Mouse (Mus musculus) layer of hippocampus, adult 8-10 months (tissue): ENCODE results near the gene Znrf3. TPM values are rescaled to one million over a fixed set of nuclear protein-coding genes. Genes with fewer than 3 reads are reported as not detected.

Experiments used
- DNase-seq, 2 experiments: peaks; one replicate each; pipeline ENCODE4 v3.0.0; 2022; ENCODE audit warnings: low spot score in 2 of 2
- total RNA-seq, 4 experiments: library from RNA; stranded (reverse); gene quantifications; 2 replicates each; pipeline ENCODE4 v1.2.4; 2022

Gene Znrf3
- total RNA-seq, 4 experiments from 2014 or later, result 18.6 to 22.3 (median 20.3) TPM

DNA sequence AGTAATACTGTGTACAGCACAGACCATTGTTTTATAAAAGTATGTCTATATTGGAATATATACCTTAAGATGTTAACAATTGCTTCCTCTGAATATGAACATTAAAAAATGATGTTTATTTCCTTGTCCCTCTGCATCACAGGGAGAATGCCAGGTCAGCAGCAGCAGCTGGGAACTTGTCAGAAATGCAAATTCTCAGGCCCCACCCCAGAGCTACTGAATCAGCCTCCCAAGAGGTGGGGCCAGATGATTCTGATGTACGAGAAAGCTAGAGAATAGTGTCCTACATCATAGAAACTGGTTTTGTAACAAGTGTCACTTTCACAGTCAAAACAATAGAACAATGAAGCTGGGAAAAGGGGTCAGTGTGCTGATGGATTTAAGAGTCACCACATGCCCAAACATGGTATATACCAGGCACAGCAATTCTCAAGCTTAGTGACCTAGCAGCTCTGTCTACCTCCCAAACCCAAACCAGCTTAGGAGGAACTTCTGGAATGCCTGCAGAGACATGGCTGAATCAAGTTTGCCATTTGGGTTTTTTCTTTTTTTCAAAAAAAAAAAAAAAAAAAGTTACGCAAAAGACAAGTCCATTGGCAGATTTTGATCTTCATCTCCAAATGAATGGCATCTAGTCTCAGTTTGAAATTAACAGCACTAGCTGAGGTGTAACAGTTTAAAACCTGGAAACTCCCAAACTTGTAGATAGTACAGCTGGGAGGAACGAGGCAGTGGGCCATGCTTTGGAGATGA lies 46.2 kb downstream of the Znrf3 start:
- no peak for DNase-seq

GRCm38 (mm10) chr11:5390969-5391831 lies 53.4 kb downstream of the Znrf3 start:
- DNase-seq, result no peak

DNA sequence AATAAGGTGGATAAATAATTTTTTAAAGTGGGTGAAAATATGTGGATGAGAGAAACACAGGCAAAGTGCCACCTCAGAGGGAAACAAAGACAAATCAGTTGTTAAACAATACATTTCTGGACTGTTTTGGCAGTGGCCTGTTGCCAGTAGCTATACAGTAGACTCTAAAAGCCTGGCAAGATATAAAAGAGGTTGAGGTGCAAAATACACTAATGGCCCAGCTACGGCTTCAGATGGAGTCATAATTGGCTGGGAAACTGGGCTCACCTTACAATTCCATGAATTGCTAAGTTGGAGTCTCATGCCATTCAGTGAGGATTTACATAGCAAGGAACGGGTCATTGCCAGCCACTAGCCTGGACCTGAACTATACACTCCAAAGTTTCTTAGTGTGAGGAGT lies 62.0 kb downstream of the Znrf3 start:
- DNase-seq, result no peak

- DNase-seq, result no peak
Measured at GRCm38 (mm10) chr11:5381226-5381625, 63.4 kb downstream of the Znrf3 start.

GRCm38 (mm10) chr11:5380275-5380674 lies 64.4 kb downstream of the Znrf3 start:
- DNase-seq, result no peak

DNA sequence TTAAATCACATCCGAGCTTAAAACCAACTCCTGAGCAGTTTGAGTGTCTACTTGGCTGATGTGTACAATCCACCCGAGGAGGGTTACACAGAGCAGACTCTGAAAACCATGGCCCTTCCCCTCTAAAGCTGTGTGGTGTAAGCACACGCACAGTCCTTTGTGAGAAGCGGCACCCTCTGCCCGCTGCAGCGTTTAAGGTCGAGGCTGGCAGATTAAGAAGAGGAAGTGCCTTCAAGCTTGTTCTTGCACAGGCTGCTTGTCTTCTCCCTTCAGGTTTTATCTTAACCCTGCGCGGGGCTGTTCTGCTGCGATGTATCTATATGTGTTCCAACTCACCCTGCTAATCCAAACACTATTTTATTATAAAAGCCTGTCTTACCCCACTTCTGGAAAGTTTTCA lies 75.5 kb downstream of the Znrf3 start:
- no peak for DNase-seq

GRCm38 (mm10) chr11:5368492-5368891 lies 76.2 kb downstream of the Znrf3 start:
- no peak for DNase-seq

DNA sequence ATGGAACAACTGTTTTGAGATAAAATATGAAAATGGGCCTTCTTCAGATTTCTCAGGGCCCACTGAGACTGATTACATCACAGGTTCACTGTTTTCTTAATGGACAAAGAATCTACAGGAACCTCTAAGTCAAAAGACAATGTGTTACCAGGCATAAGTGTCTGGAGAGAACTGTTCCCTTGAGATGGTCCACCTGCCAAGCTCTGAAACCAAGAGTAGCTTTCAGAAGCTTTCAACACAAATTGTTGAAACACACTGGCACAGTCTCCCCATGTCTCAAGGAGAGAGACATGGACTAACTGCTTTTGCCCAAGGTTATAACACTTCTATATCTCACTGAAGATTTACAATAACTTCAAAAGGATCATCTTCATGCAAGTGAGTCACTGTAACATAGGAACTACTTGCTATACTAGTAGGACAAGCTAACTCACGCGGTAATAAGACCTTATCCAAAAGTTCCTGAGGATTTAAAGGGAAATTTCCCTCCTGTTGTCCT lies 89.3 kb downstream of the Znrf3 start:
- no peak for DNase-seq

DNA sequence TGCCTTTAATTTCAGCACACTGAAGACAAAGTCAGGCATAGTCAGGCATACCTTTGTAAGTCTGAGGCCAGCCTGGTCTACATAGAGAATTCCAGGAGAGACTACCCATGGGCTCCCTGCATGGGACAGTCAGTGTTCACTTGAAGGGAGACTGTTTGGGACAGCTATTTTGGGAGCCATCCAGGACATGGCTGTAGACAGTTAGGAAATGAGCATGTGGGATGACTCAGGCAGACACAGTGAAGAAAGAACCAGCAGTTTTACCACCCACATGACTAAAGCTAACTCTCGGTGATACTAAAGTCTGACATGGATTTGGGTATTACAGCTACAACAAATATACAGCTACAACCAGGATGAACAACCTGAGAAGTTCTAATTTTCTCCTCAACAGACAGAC lies 89.9 kb downstream of the Znrf3 start:
- DNase-seq, result peak; percentile 50 to 52

DNA sequence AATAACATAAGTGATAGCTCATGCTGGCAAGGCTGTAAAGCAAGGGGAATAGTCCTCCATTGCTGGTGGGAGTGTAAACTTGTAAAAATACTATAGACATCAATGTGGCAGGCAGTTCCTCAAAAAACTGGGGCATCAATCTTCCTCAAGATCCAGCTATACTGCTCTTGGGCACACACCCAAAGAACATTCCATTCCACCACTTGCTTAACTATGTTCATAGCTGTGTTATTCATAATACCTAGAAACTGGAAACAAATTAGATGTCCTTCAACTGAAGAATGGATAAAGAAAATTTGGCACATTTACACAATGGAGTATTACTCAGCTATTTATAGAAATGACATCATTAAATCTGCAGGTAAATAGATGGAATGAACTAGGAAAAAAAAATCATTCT lies 91.6 kb downstream of the Znrf3 start:
- no peak for DNase-seq

GRCm38 (mm10) chr11:5349483-5349882 lies 95.2 kb downstream of the Znrf3 start:
- DNase-seq, result no peak

DNA sequence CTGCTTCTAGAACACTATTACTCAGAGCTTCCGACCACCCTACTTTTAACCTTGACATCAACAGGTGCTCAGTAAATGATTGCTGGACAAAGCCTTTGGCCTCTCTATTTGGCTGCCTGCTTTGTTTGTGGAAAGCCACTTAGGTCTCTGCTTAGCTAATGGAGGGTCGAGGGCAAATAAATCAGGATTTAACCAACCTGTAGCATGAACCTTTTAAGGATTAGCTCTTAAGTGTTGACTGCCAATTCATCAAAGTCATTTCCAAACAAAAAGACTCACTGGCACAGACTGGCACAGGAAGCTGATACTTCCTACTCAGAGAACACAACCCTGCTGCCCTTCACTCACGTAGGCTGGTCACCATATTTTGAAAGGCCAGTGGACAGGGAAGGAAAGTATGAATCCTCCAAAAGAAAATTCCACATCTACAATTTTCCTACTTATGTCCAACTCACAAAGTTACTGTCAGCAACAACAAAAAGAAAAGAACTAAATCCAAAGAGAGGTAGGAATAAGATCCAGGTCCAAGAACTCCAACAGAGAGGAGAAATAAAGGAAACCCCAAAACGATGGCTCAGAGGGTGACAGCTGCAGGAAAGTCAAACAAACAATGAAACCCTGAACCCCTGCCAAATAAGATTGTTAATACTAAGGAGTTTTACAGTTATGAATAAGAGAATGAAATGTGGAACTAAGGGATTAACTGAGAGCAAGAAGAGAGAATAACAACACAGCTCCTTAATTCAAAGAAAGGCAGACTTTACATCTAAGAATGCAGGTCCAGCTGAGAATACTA lies 97.6 kb downstream of the Znrf3 start:
- no peak for DNase-seq

DNA sequence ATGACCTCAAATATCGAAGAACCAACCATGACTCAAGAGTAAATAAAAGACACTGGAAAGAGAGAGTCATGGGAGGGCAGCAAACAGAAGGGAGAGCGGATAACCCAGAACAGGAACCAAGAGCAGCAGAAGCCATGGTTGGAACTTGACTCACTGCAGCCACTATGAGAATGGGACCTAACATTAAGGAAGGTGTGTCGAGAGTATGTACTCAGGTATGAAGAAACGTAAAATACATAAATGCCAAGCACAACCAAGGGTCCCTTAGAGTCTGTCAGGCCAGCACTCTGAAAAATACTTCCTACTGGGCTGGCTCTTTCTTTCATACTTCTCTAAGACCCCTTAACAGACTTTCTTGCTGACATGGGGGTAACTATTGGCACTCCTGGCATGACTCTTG lies 100.9 kb downstream of the Znrf3 start:
- no peak for DNase-seq

DNA sequence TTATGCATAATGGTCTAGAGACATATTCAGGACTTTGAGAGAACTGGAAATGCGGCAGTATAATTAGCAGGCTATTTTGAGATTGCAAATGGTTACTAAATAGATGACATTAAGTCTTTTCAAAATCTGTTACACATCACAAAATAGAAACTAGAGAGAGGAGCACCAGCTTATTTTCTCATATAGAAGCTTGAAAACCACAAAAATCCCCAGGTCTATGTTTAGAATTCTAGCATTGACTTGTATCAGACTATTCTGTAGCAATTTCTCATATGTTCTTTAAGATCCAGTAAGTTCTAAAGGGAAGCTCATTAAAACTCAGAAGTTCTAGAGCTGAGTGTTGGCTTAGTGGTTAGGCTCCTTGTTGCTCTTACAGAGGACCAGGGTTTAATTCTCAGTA lies 104.9 kb downstream of the Znrf3 start:
- no peak for DNase-seq

- DNase-seq, result no peak
Measured at GRCm38 (mm10) chr11:5336852-5337251, 107.8 kb downstream of the Znrf3 start.

DNA sequence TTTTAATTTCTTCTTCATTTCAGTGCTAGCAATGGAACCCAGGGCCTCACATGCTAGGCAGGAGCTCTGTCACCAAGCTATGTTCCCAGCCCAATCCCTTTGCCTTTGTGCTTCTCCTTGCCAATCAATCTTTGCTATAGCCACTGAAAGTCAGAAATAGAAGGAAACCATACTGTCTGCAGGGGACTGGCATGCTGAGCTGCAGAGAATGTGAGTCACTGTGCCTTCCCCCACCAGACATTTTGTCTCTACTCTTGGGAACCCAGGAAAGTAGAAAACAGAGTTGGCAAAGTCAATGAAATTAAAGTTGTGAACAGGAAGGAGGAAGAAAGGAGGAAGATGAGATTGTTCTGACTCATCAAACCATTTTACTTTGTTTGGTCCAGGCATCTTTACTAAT lies 108.4 kb downstream of the Znrf3 start:
- no peak for DNase-seq

DNA sequence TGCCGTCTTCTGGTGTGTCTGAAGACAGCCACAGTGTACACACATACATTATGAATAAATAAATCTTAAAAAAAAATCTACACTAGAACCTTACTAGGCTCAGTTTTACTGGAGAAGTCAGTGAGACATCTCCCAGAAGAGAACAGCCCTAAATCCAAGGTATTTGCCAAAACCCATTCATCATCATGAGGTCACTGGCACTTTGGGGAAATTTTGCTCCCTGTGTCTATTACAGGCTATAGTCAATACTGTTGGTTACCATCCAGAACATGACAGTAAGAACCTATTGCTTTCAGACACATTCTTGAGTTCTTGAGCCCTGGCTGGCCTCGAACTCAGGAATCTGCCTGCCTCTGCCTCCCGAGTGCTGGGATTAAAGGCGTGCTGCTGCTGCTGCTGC lies 113.8 kb downstream of the Znrf3 start:
- DNase-seq, result no peak

DNA sequence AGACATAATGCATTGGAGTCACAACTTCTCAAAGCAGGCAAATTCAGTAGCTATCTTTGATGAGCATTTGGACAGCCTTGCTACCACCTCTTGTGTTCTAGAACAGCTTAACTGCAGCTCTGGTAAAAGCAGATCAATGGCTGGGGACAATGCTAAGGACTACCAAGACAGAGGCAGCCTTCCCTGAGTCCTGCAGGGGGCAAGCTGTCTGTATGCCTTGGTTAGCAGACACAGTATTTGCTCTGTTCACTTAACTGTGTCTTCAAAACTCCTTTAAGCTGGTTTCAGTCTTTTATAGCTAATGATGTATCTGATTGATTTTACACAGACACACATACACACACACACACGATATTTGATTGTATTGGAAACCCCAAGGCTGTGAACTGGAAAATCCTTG lies 117.0 kb downstream of the Znrf3 start:
- no peak for DNase-seq

DNA sequence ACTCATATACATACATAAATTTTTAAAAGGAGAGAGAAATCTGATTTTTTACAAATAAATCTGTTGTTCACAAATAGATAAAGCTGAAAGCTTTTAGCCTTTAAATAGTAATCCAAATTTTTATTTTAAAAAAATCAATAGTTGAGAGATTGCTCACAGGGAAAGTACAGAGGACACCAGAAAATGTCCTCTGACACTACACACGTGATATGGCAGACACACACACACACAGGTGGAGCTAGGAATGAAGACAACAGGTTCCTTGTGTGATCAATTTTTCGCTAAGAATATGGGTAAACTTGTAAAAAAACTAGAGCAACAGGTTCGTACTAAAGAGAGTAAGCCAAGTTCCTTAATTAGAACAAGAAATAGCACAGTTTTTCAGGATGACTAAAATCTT lies 118.4 kb downstream of the Znrf3 start:
- DNase-seq, result no peak

- no peak for DNase-seq
Measured at GRCm38 (mm10) chr11:5325217-5325616, 119.4 kb downstream of the Znrf3 start.

DNA sequence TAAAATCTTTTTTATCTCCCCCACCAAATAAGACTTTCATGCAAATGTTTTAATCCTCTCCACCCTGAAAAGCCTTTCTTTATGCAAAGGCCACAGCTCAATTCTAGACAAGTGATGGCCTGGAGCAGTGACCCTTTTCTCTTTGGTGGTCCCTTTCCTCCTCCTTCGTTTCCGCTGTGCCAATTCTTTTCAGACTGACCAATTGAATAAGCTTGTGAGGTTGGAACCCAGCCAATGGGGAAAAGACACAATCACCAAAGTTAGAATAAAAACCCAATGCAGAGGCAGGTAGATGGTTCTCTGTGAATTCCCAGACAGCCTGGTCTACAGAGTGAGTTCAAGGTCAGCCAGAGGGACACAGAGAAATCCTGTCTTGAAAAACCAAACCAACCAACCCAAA lies 120.4 kb downstream of the Znrf3 start:
- no peak for DNase-seq

GRCm38 (mm10) chr11:5321687-5322086 lies 123.0 kb downstream of the Znrf3 start:
- no peak for DNase-seq
